Mouse (Mus musculus) midbrain, embryonic 10.5 days (tissue): ENCODE measurements around the gene Wfdc15a. TPM values are rescaled to one million over a fixed set of nuclear protein-coding genes. Genes with fewer than 3 reads are reported as not detected.
"Not testable (repeated sequence)": the region's sequence is repeated elsewhere in the genome, so short reads cannot be mapped to it uniquely, and the experiment has no call there.

Experiments
- DNase-seq: peaks from one replicate; pipeline ENCODE4 v3.0.0-alpha.2; 2017; ENCODE audit warnings: low spot score
- H3K27ac ChIP-seq: fragments of 300-500 bp; sonication (generic); replicated peaks from 2 replicates; pipeline ENCODE4 v1.5.1; 2016; ENCODE audit warnings: mild to moderate bottlenecking
- H3K27me3 ChIP-seq: fragments of 300-500 bp; sonication (generic); 2 replicates; pipeline ENCODE4 v1.6.1; 2016; ENCODE audit warnings: low read depth, mild to moderate bottlenecking; ENCODE audit not compliant: poor library complexity, severe bottlenecking
- H3K36me3 ChIP-seq: fragments of 300-500 bp; sonication (generic); 2 replicates; pipeline ENCODE4 v1.6.1; 2016; ENCODE audit warnings: mild to moderate bottlenecking, moderate library complexity
- H3K4me1 ChIP-seq: fragments of 300-500 bp; sonication (generic); 2 replicates; pipeline ENCODE4 v1.6.1; 2016
- H3K4me3 ChIP-seq: fragments of 300-500 bp; sonication (generic); 2 replicates; pipeline ENCODE4 v1.5.1; 2016; ENCODE audit warnings: mild to moderate bottlenecking, moderate library complexity
- H3K9me3 ChIP-seq: fragments of 300-500 bp; sonication (generic); replicated peaks from 2 replicates; pipeline ENCODE4 v1.6.1; 2016; ENCODE audit warnings: mild to moderate bottlenecking
- WGBS: fragments of 180-500 bp; shearing (Covaris S2); methylation state at CpG from one replicate; pipeline ENCODE4 v1.1.7; 2016; 5-methylcytosine and 5-hydroxymethylcytosine counted together
- polyA plus RNA-seq: library from polyadenylated mRNA; unstranded; fragments of >200 nt; fragmentation: Nextera tagmentation; extraction: Ambion mirVana; gene quantifications from 2 replicates; pipeline ENCODE4 v1.2.1, GENCODE M21; 2016

Gene Wfdc15a
- not detected in 2 replicates for polyA plus RNA-seq

GRCm38 (mm10) chr2:164199626-164200327 lies at the start of gene Wfdc15a:
TSS of gene Wfdc15a (minus strand) at chr2:164200130.
- DNase-seq, result no peak
- 77% methylated on average over 20 of the region's 20 CpGs for WGBS
- Histone ChIP-seq H3K27ac (no peak within 1 kb of the TSS), H3K4me1 (no peaks in the 10 kb centered on the region), H3K9me3 (no peaks in the 10 kb centered on the region), H3K4me3 (no peak within 1 kb of the TSS), H3K27me3 (no peaks in the 10 kb centered on the region), H3K36me3 (no peaks in the 10 kb centered on the region)

- Histone ChIP-seq H3K27me3 (no peaks in the 10 kb centered on the region), H3K4me1 (no peaks in the 10 kb centered on the region), H3K36me3 (no peaks in the 10 kb centered on the region), H3K9me3 (no peaks in the 10 kb centered on the region), H3K4me3 (no peak within 1 kb of the TSS), H3K27ac (no peak within 1 kb of the TSS)
- 87% methylated on average over 3 of the region's 3 CpGs for whole genome bisulfite sequencing
- DNase-seq, result no peak
Observed at GRCm38 (mm10) chr2:164238366-164238765, 38.4 kb upstream of the Wfdc15a start, which contains the start of gene Svs2. TSS of gene Svs2 (minus strand) at chr2:164238466.

GRCm38 (mm10) chr2:164232671-164233070 lies 32.7 kb upstream of the Wfdc15a start:
- Histone ChIP-seq H3K27ac (no peak overlapping the region), H3K27me3 (no peaks in the 10 kb centered on the region), H3K36me3 (no peaks in the 10 kb centered on the region), H3K9me3 (no peaks in the 10 kb centered on the region), H3K4me1 (no peaks in the 10 kb centered on the region), H3K4me3 (no peak overlapping the region)
- 92% methylated on average over 8 of the region's 8 CpGs for WGBS
- DNase-seq, result no peak

GRCm38 (mm10) chr2:164228361-164229070 lies 28.6 kb upstream of the Wfdc15a start:
- Histone ChIP-seq H3K9me3 (no peaks in the 10 kb centered on the region), H3K27ac (no peak overlapping the region), H3K27me3 (no peaks in the 10 kb centered on the region), H3K4me1 (no peaks in the 10 kb centered on the region), H3K36me3 (no peaks in the 10 kb centered on the region), H3K4me3 (no peak overlapping the region)
- DNase-seq, result no peak
- WGBS, result 88% methylated on average over 8 of the region's 8 CpGs

- Histone ChIP-seq H3K27ac (no peak within 1 kb of the TSS), H3K27me3 (no peaks in the 10 kb centered on the region), H3K36me3 (no peaks in the 10 kb centered on the region), H3K9me3 (no peaks in the 10 kb centered on the region), H3K4me1 (no peaks in the 10 kb centered on the region), H3K4me3 (no peak within 1 kb of the TSS)
- no peak for DNase-seq
- 89% methylated on average over 11 of the region's 11 CpGs for WGBS
Observed at GRCm38 (mm10) chr2:164221522-164221921, 21.6 kb upstream of the Wfdc15a start, which contains the start of gene Wfdc15b. TSS of gene Wfdc15b (minus strand) at chr2:164221660.

GRCm38 (mm10) chr2:164219295-164219694 lies 19.4 kb upstream of the Wfdc15a start:
- Histone ChIP-seq H3K36me3 (no peaks in the 10 kb centered on the region), H3K27me3 (no peaks in the 10 kb centered on the region), H3K27ac (no peak overlapping the region), H3K4me3 (no peak overlapping the region), H3K4me1 (no peaks in the 10 kb centered on the region), H3K9me3 (no peaks in the 10 kb centered on the region)
- WGBS, result 85% methylated on average over 9 of the region's 9 CpGs
- DNase-seq, result no peak

- 91% methylated on average over 5 of the region's 5 CpGs for WGBS
- H3K36me3 ChIP-seq, result no peaks in the 10 kb centered on the region
Observed at GRCm38 (mm10) chr2:164212711-164213110, 12.8 kb upstream of the Wfdc15a start.

GRCm38 (mm10) chr2:164210892-164211291 lies 11.0 kb upstream of the Wfdc15a start:
- no peaks in the 10 kb centered on the region for H3K9me3 ChIP-seq
- DNase-seq, result no peak
- H3K27ac ChIP-seq, result no peak overlapping the region
- no peak overlapping the region for H3K4me3 ChIP-seq
- no peaks in the 10 kb centered on the region for H3K36me3 ChIP-seq
- H3K4me1 ChIP-seq, result no peaks in the 10 kb centered on the region
- H3K27me3 ChIP-seq, result no peaks in the 10 kb centered on the region
- WGBS, result 87% methylated on average over 4 of the region's 4 CpGs

More at GRCm38 (mm10) chr2:164212711-164213110, 12.8 kb upstream of the Wfdc15a start:
- H3K27ac ChIP-seq, result no peak overlapping the region
- DNase-seq, result no peak
- no peaks in the 10 kb centered on the region for H3K4me1 ChIP-seq
- no peak overlapping the region for H3K4me3 ChIP-seq
- H3K9me3 ChIP-seq, result no peaks in the 10 kb centered on the region
- no peaks in the 10 kb centered on the region for H3K27me3 ChIP-seq

- no peaks in the 10 kb centered on the region for H3K4me1 ChIP-seq
- H3K36me3 ChIP-seq, result no peaks in the 10 kb centered on the region
- no peaks in the 10 kb centered on the region for H3K27me3 ChIP-seq
- no peak overlapping the region for H3K27ac ChIP-seq
- no peaks in the 10 kb centered on the region for H3K9me3 ChIP-seq
- 82% methylated on average over 4 of the region's 4 CpGs for WGBS
- no peak overlapping the region for H3K4me3 ChIP-seq
- DNase-seq, result no peak
Observed at GRCm38 (mm10) chr2:164206676-164207075, 6.7 kb upstream of the Wfdc15a start.

- not testable (repeated sequence) for H3K4me1 ChIP-seq, H3K27ac ChIP-seq, H3K36me3 ChIP-seq, H3K4me3 ChIP-seq, H3K27me3 ChIP-seq, DNase-seq, H3K9me3 ChIP-seq
- 94% methylated on average over 10 of the region's 10 CpGs for WGBS
Observed at GRCm38 (mm10) chr2:164206011-164206410, 6.1 kb upstream of the Wfdc15a start.

GRCm38 (mm10) chr2:164196700-164196990 lies 3.3 kb downstream of the Wfdc15a start:
- H3K27me3 ChIP-seq, result no peaks in the 10 kb centered on the region
- H3K4me1 ChIP-seq, result no peaks in the 10 kb centered on the region
- H3K4me3 ChIP-seq, result no peak overlapping the region
- WGBS, result 91% methylated on average over 5 of the region's 5 CpGs
- no peak overlapping the region for H3K27ac ChIP-seq
- H3K36me3 ChIP-seq, result no peaks in the 10 kb centered on the region
- DNase-seq, result no peak
- no peaks in the 10 kb centered on the region for H3K9me3 ChIP-seq

GRCm38 (mm10) chr2:164195971-164196699 lies 3.8 kb downstream of the Wfdc15a start:
- Histone ChIP-seq H3K27ac (no peak overlapping the region), H3K4me1 (no peaks in the 10 kb centered on the region), H3K27me3 (no peaks in the 10 kb centered on the region), H3K36me3 (no peaks in the 10 kb centered on the region), H3K9me3 (no peaks in the 10 kb centered on the region), H3K4me3 (no peak overlapping the region)
- DNase-seq, result no peak
- WGBS, result 87% methylated on average over 5 of the region's 5 CpGs
